Mouse (Mus musculus) G1E (cell line): ENCODE results near the gene Olfr652.

Experiments used
- CTCF ChIP-seq: IDR thresholded peaks from 2 replicates; pipeline ENCODE4 v1.5.1; 2012; ENCODE audit warnings: low read depth, low read length, inconsistent platforms, mixed read lengths
- GATA1 ChIP-seq: IDR thresholded peaks from 2 replicates; pipeline ENCODE4 v1.6.1; 2012; ENCODE audit warnings: borderline replicate concordance, low read length, inconsistent platforms, mixed read lengths
- POLR2AphosphoS5 ChIP-seq: IDR thresholded peaks from 2 replicates; pipeline ENCODE4 v1.6.1; 2012; ENCODE audit warnings: low read depth, low read length, inconsistent platforms; ENCODE audit not compliant: insufficient replicate concordance
- TAL1 ChIP-seq: conservative IDR thresholded peaks from 2 replicates; pipeline ENCODE4 v1.6.1; 2012; ENCODE audit warnings: low read depth, low read length, inconsistent platforms, mixed read lengths

GRCm38 (mm10) chr7:104580846-104581245 is 20.1 kb downstream of the Olfr652 start:
- TF ChIP-seq CTCF (no peak), TAL1 (no peak), GATA1 (no peak), POLR2AphosphoS5 (no peak)
